Mouse (Mus musculus): ENCODE measurements around the gene Cdkl5.

DNA sequence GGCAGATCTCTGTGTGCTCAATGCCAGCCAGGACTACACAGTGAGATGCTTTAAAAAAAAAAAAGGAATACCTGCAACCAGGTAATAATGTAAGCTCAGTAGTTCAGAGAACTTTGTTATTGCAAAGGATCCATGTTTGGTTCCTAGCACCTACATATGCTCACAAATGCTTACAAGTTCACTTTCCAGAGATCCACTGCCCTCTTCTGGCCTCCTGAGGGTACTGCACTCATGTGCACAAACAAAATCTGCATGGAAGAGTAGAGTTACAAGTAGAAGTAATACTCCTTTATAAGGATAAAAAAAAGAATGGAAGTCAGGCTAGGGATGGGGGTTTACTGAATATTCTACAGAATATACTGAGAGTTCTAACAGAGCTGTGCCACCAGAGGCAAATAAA lies 63.8 kb downstream of the Cdkl5 start:
- TF ChIP-seq CHD2 (IDR thresholded peaks at IDR 0.05; ENCODE audit: low read depth, low read length) (no peak), HCFC1 (IDR thresholded peaks at IDR 0.05; ENCODE audit: borderline replicate concordance, insufficient read depth, low read length) (no peak)
